Mouse (Mus musculus): Measurements from ENCODE around the gene C130074G19Rik. TPM values are rescaled to one million over a fixed set of nuclear protein-coding genes. Genes with fewer than 3 reads are reported as not detected.

The C130074G19Rik gene
- total and polyA plus RNA-seq, 3 experiments, result not detected

- no peaks in the 10 kb centered on the region for H3K36me3 ChIP-seq (ENCODE audit: control insufficient read depth in 1 of 2, insufficient read depth in 2 of 2, low read length in 2 of 2)
- TF ChIP-seq E2F4 (IDR thresholded peaks at IDR 0.05; ENCODE audit: borderline replicate concordance, low read depth, low read length) (no peak), POLR2A (IDR thresholded peaks at IDR 0.05; ENCODE audit: control insufficient read depth in 1 of 2, insufficient read depth in 1 of 2, low read depth in 1 of 2, low read length in 2 of 2, poor library complexity in 1 of 2) (no peak), RCOR1 (IDR thresholded peaks at IDR 0.05; ENCODE audit: low read depth, low read length) (no peak), MAZ (IDR thresholded peaks at IDR 0.05; ENCODE audit: low read depth, low read length) (no peak), NRF1 (IDR thresholded peaks at IDR 0.05; ENCODE audit: insufficient read depth, low read depth, low read length, poor library complexity, severe bottlenecking) (no peak), POLR2AphosphoS2 (IDR thresholded peaks at IDR 0.05; ENCODE audit: low read length) (no peak), NELFE (IDR thresholded peaks at IDR 0.05; ENCODE audit: low read depth, low read length) (no peak), ELF1 (IDR thresholded peaks at IDR 0.05; ENCODE audit: low read depth, low read length) (no peak), CHD1 (IDR thresholded peaks at IDR 0.05; ENCODE audit: low read depth, low read length) (no peak), USF1 (IDR thresholded peaks at IDR 0.05; ENCODE audit: low read depth, low read length) (no peak), ETS1 (IDR thresholded peaks at IDR 0.05; ENCODE audit: low read depth, low read length) (no peak), GABPA (IDR thresholded peaks at IDR 0.05; ENCODE audit: low read depth, low read length) (no peak), ZC3H11A (IDR thresholded peaks at IDR 0.05; ENCODE audit: low read depth, low read length) (no peak), GATA1 (IDR thresholded peaks at IDR 0.05; ENCODE audit: low read depth, low read length) (no peak)
- no peaks in the 10 kb centered on the region for H3K9me3 ChIP-seq (replicated peaks; ENCODE audit: insufficient read depth, low read length)
- no peak for DNase-seq (ENCODE audit: low read depth, low spot score)
- H3K9ac ChIP-seq (ENCODE audit: control insufficient read depth, low read depth, low read length, poor library complexity, severe bottlenecking), result no peak overlapping the region
- no peak overlapping the region for H3K27ac ChIP-seq (ENCODE audit: control insufficient read depth, low read depth, low read length)
- H3K4me1 ChIP-seq (ENCODE audit: control insufficient read depth in 1 of 2, insufficient read depth in 2 of 2, low read length in 2 of 2), result no peaks in the 10 kb centered on the region
- no peaks in the 10 kb centered on the region for H3K79me2 ChIP-seq (ENCODE audit: control insufficient read depth, insufficient read depth, low read length, poor library complexity)
- H3K4me3 ChIP-seq (ENCODE audit: control insufficient read depth in 1 of 2, insufficient read depth in 1 of 2, low read depth in 2 of 2, low read length in 2 of 2), result no peak overlapping the region
- peaks cover 0 to 2% of the 10 kb centered on the region in 2 experiments; a peak in 1 of 4 replicates for H3K27me3 ChIP-seq (ENCODE audit: control insufficient read depth in 1 of 2, insufficient read depth in 2 of 2, low read length in 2 of 2)
Observed at GRCm38 (mm10) chr1:184908558-184908957, 25.5 kb upstream of the C130074G19Rik start.

GRCm38 (mm10) chr1:184905904-184906745, 23.1 kb upstream of the C130074G19Rik start:
- Histone ChIP-seq H3K4me3 (ENCODE audit: control insufficient read depth in 1 of 2, insufficient read depth in 1 of 2, low read depth in 2 of 2, low read length in 2 of 2) (no peak overlapping the region), H3K27me3 (ENCODE audit: control insufficient read depth in 1 of 2, insufficient read depth in 2 of 2, low read length in 2 of 2) (peaks cover 0 to 5% of the 10 kb centered on the region in 2 experiments; a peak in 2 of 4 replicates), H3K27ac (ENCODE audit: control insufficient read depth, low read depth, low read length) (no peak overlapping the region), H3K4me1 (ENCODE audit: control insufficient read depth in 1 of 2, insufficient read depth in 2 of 2, low read length in 2 of 2) (no peaks in the 10 kb centered on the region), H3K9ac (ENCODE audit: control insufficient read depth, low read depth, low read length, poor library complexity, severe bottlenecking) (no peak overlapping the region), H3K36me3 (ENCODE audit: control insufficient read depth in 1 of 2, insufficient read depth in 2 of 2, low read length in 2 of 2) (no peaks in the 10 kb centered on the region), H3K79me2 (ENCODE audit: control insufficient read depth, insufficient read depth, low read length, poor library complexity) (no peaks in the 10 kb centered on the region), H3K9me3 (replicated peaks; ENCODE audit: insufficient read depth, low read length) (no peaks in the 10 kb centered on the region)
- no peak for TF ChIP-seq NRF1 (IDR thresholded peaks at IDR 0.05; ENCODE audit: insufficient read depth, low read depth, low read length, poor library complexity, severe bottlenecking)
- TF ChIP-seq HCFC1 (IDR thresholded peaks at IDR 0.05; ENCODE audit: low read depth, low read length), result no peak
- TF ChIP-seq MYB (IDR thresholded peaks at IDR 0.05; ENCODE audit: low read depth, low read length), result no peak
- TF ChIP-seq POLR2AphosphoS2 (IDR thresholded peaks at IDR 0.05; ENCODE audit: low read length), result no peak
- no peak for TF ChIP-seq MAFK (IDR thresholded peaks at IDR 0.05; ENCODE audit: borderline replicate concordance, low read depth, low read length)
- no peak for TF ChIP-seq POLR2A (IDR thresholded peaks at IDR 0.05; ENCODE audit: control insufficient read depth in 1 of 2, insufficient read depth in 1 of 2, low read depth in 1 of 2, low read length in 2 of 2, poor library complexity in 1 of 2)
- TF ChIP-seq GATA1 (IDR thresholded peaks at IDR 0.05; ENCODE audit: low read depth, low read length), result no peak
- no peak for TF ChIP-seq NELFE (IDR thresholded peaks at IDR 0.05; ENCODE audit: low read depth, low read length)
- no peak for TF ChIP-seq MAX (IDR thresholded peaks at IDR 0.05; ENCODE audit: low read length)
- TF ChIP-seq KAT2A (conservative IDR thresholded peaks at IDR 0.05; ENCODE audit: low read depth, low read length), result no peak
- no peak for TF ChIP-seq ELF1 (IDR thresholded peaks at IDR 0.05; ENCODE audit: low read depth, low read length)
- no peak for TF ChIP-seq RAD21 (IDR thresholded peaks at IDR 0.05; ENCODE audit: low read depth, low read length)
- TF ChIP-seq GABPA (IDR thresholded peaks at IDR 0.05; ENCODE audit: low read depth, low read length), result no peak
- TF ChIP-seq ZMIZ1 (IDR thresholded peaks at IDR 0.05; ENCODE audit: low read depth, low read length), result no peak
- no peak for TF ChIP-seq ZNF384 (IDR thresholded peaks at IDR 0.05; ENCODE audit: low read depth, low read length)
- DNase-seq (ENCODE audit: low read depth, low spot score), result no peak

Data from MEL (cell line).